Mouse (Mus musculus) heart, adult 2 months (tissue): Measurements from ENCODE around the gene Ganab. TPM values are rescaled to one million over a fixed set of nuclear protein-coding genes. Genes with fewer than 3 reads are reported as not detected.
A peak's percentile ranks its signal among the peaks of the same experiment; 100 is the strongest.
"Not testable (repeated sequence)": the region's sequence is repeated elsewhere in the genome, so short reads cannot be mapped to it uniquely, and the experiment has no call there.

Source experiments
- DNase-seq, 2 experiments: peaks; one replicate each; pipeline ENCODE4 v3.0.0; 2021
- H3K27ac ChIP-seq: fragments of 200-600 bp; 2 replicates; pipeline ENCODE4 v1.8.1; 2022
- H3K27me3 ChIP-seq: fragments of 200-500 bp; 2 replicates; pipeline ENCODE4 v1.6.1; 2012; ENCODE audit warnings: mild to moderate bottlenecking, low read length, inconsistent platforms, mixed read lengths; ENCODE audit not compliant: control insufficient read depth, insufficient read depth
- H3K36me3 ChIP-seq: fragments of 200-500 bp; 2 replicates; pipeline ENCODE4 v1.6.1; 2012; ENCODE audit warnings: low read length, inconsistent platforms; ENCODE audit not compliant: control insufficient read depth, insufficient read depth
- H3K4me1 ChIP-seq: fragments of 200-500 bp; 2 replicates; pipeline ENCODE4 v1.6.1; 2011; ENCODE audit warnings: low read length; ENCODE audit not compliant: control insufficient read depth, insufficient read depth
- H3K4me3 ChIP-seq: fragments of 200-600 bp; 2 replicates; pipeline ENCODE4 v1.8.1; 2022
- H3K79me2 ChIP-seq: fragments of 200-500 bp; replicated peaks from 2 replicates; pipeline ENCODE4 v1.6.1; 2012; ENCODE audit warnings: mild to moderate bottlenecking, inconsistent platforms, low read length, moderate library complexity, mixed read lengths; ENCODE audit not compliant: control insufficient read depth, insufficient read depth
- H3K9ac ChIP-seq: fragments of 200-500 bp; 2 replicates; pipeline ENCODE4 v1.6.1; 2012; ENCODE audit warnings: low read depth, mild to moderate bottlenecking, control low read depth, inconsistent platforms, low read length, mixed read lengths
- CTCF ChIP-seq: fragments of 200-600 bp; IDR thresholded peaks from 2 replicates; pipeline ENCODE4 v1.8.1; 2022; ENCODE audit warnings: antibody characterized with exemption, mild to moderate bottlenecking, moderate library complexity
- EP300 ChIP-seq: fragments of 200-500 bp; IDR thresholded peaks from 2 replicates; pipeline ENCODE4 v1.6.1; 2011; ENCODE audit warnings: low read depth, low read length, control low read depth; ENCODE audit not compliant: insufficient read depth
- POLR2A ChIP-seq: fragments of 200-500 bp; IDR thresholded peaks from 2 replicates; pipeline ENCODE4 v1.6.1; 2011; ENCODE audit warnings: mild to moderate bottlenecking, low read depth, low read length, control low read depth; ENCODE audit not compliant: insufficient read depth
- WGBS: fragments of 180-500 bp; shearing (Covaris S2); methylation state at CpG from one replicate; pipeline ENCODE4 v1.1.7; 2018; 5-methylcytosine and 5-hydroxymethylcytosine counted together
- intact Hi-C: fragments of 180-260 bp; cut with DNase I; formaldehyde crosslinking; loops from one replicate; pipeline ENCODE4 v1.15.1; 2025
- polyA plus RNA-seq: library from polyadenylated mRNA; depleted of rRNA; stranded (reverse); fragments of >200 nt; gene quantifications from 2 replicates; pipeline ENCODE4 v1.2.3, GENCODE M21; 2012
- total RNA-seq, 2 experiments: library from RNA; stranded (reverse); gene quantifications; 2 replicates each; pipeline ENCODE4 v1.2.3; 2021

The Ganab gene
- total and polyA plus RNA-seq, 3 experiments: 50.3 to 54.5 (median 52.5) TPM

DNA sequence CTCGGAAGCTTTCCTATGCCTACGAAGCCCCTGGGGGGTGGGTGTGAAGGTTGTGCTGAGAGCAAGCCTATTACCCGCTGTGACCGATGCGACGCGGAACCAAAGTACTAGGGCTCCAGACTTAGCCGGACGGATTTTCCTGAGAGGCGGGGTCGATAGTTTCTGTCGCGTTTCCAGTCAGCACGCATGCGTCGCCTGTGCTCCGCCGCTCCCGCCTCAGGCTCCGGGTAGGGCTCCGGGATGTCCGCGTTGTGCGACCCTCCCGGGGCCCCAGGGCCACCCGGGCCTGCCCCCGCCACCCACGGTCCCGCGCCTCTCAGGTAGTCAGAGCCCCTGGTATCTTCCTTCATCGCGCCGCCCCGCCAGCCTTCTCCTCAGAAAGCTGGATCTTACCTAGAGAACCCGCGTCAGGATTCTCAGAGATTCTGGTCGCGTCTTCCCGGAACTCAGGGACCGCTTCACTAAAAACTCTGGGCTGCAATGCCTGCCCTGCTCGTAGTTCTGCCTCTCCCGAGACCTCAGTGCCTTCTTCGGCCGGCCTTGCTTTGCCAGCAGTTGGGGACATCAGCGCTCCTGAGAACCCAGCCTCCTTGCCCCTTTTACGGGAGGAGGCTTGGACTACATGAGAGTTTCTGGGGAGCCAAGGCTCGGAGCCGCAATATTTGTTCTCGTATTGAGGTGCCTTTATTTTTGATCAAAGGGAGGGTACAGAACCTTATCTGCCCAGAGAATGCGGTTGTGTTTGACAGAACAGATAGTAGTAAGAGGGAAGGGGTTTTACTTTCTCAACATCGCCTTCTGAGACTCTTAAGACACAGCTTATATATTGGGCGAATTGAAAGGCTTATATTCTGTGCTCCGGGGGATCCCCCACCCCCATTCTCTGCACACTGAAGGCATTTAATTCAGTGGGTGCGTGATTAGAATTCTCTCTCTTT, 4.8 kb upstream of the Ganab start, which contains the start of gene Ints5:
TSS of gene Ints5 (plus strand) at position 177 of the 938 bp plus-strand sequence.
- Histone ChIP-seq H3K4me3 (peak within 1 kb of the TSS; percentile 92), H3K36me3 (no peaks in the 10 kb centered on the region; the same call in 1 of the 2 replicates), H3K4me1 (no peaks in the 10 kb centered on the region; the same call in 1 of the 2 replicates), H3K27me3 (no peaks in the 10 kb centered on the region), H3K9ac (peak within 1 kb of the TSS; percentile 94), H3K27ac (peak within 1 kb of the TSS; percentile 89), H3K79me2 (no peaks in the 10 kb centered on the region)
- intact Hi-C loops: no loop called here
- 1% methylated on average over 54 of the region's 54 CpGs for WGBS
- TF ChIP-seq POLR2A (peak; percentile 86), CTCF (no peak), EP300 (peak; percentile 81)
- DNase-seq: peak; percentile 88 to 90

DNA sequence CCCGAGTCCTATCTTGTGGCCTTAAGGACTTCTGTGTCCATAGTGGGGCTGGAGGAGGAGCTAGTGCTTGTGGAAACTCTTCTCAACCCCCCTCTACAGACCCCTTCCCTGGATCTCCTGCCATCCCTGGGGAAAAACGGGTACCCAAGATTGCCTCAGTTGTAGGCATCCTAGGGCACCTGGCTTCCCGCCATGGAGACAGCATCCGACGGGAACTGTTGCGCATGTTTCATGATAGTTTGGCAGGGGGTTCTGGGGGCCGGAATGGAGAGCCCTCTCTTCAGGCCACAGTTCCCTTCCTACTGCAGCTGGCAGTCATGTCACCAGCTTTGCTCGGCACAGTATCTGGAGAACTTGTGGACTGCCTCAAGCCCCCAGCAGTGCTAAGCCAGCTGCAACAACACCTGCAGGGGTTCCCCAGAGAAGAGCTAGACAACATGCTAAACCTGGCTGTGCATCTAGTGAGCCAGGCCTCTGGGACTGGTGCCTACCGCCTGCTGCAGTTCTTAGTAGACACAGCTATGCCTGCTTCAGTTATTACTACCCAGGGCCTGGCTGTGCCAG, 2.4 kb upstream of the Ganab start:
- Histone ChIP-seq H3K4me3 (no peak overlapping the region), H3K9ac (no peak overlapping the region), H3K27me3 (no peaks in the 10 kb centered on the region), H3K79me2 (no peaks in the 10 kb centered on the region), H3K36me3 (peaks cover 5% of the 10 kb centered on the region), H3K4me1 (peaks cover 1% of the 10 kb centered on the region; the same call in 1 of the 2 replicates), H3K27ac (no peak overlapping the region)
- DNase-seq: no peak
- TF ChIP-seq EP300: no peak
- TF ChIP-seq POLR2A: no peak
- no peak for TF ChIP-seq CTCF
- 84% methylated on average over 9 of the region's 9 CpGs for WGBS
- intact Hi-C loops: loop anchor here (5.0 kb wide), 2 partner anchors 57 to 73 kb away; partner anchors contain the start of genes Hnrnpul2 and Tut1

DNA sequence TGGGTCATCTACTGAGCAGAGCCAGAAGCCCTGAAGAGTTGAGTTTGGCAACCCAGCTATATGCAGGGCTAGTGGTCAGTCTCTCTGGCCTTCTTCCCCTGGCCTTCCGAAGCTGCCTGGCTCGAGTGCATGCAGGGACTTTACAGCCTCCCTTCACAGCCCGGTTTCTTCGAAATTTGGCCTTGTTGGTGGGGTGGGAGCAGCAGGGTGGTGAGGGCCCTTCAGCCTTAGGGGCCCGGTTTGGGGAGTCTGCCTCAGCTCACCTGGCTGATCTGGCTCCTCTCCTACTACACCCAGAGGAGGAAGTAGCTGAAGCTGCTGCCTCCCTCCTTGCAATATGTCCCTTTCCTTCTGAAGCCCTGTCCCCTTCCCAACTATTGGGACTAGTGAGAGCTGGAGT, 1.6 kb upstream of the Ganab start:
- H3K79me2 ChIP-seq, H3K36me3 ChIP-seq, H3K4me1 ChIP-seq, H3K27ac ChIP-seq, DNase-seq, H3K27me3 ChIP-seq, H3K4me3 ChIP-seq, H3K9ac ChIP-seq: not testable (repeated sequence)
- 80% methylated on average over 5 of the region's 5 CpGs for WGBS
- intact Hi-C loops: loop anchor here (5.0 kb wide), 2 partner anchors 56 to 74 kb away; partner anchors contain the start of genes Hnrnpul2 and Tut1

DNA sequence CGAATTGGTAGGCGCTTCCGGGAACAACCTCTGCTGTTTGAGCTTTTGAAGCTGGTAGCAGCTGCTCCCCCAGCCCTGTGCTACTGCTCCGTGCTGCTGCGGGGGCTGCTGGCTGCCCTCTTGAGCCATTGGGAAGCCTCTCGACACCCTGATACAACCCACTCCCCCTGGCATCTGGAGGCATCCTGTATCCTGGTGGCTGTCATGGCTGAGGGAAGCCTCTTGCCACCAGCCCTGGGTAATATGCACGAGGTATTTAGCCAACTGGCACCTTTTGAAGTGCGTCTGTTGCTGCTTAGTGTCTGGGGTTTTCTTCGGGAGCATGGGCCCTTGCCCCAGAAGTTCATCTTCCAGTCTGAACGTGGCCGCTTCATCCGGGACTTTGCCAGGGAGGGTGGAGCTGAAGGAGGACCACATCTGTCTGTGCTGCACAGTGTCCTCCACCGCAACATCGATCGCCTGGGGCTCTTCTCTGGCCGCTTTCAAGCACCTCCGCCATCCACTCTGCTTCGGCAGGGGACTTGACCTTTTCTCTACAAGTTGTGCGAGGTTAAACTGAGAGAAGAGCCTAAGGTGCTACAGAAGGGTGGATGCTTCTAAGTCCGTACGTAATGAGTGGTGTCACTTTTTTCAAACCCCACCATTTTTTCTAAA, 533 bp upstream of the Ganab start:
- peak; percentile 47 to 62 for DNase-seq
- intact Hi-C loops: loop anchor here (5.0 kb wide), 2 partner anchors 55 to 75 kb away; partner anchors contain the start of genes Hnrnpul2 and Tut1
- H3K9ac ChIP-seq: peak overlapping the region; percentile 15
- not testable (repeated sequence) for H3K4me1 ChIP-seq, H3K36me3 ChIP-seq, H3K27me3 ChIP-seq, H3K79me2 ChIP-seq
- peak overlapping the region; percentile 95 for H3K27ac ChIP-seq
- TF ChIP-seq EP300: 0 out of 2 replicates have a peak, but pooled peaks have one; percentile 6
- peak overlapping the region; percentile 83 for H3K4me3 ChIP-seq
- 10% methylated on average over 21 of the region's 21 CpGs for WGBS

DNA sequence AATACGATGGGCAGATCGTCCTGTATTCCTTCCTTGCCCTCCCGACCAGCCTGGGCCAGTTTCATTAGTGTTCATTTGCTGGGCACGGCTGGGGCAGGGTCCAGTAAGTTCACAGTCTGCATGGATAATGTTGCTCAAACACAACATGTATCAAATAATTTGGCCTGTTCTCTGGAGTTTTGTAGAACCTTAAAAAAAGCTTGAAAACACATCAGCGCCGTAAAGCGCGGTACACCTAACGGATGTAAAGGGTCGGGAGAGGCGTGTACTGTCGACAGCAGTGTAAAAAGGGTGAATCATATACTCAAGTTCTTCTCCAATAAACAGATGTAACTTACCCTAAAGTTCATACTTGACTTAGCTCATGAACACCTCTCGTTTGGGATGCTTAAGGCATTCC, 705 bp downstream of the Ganab start:
- no peak for DNase-seq
- H3K79me2 ChIP-seq: no peaks in the 10 kb centered on the region
- 3% methylated on average over 13 of the region's 13 CpGs for WGBS
- peaks cover 1% of the 10 kb centered on the region; the same call in 1 of the 2 replicates for H3K4me1 ChIP-seq
- H3K36me3 ChIP-seq: peaks cover 5% of the 10 kb centered on the region
- peak overlapping the region; percentile 83 for H3K4me3 ChIP-seq
- intact Hi-C loops: loop anchor here (2.0 to 5.0 kb wide), 3 partner anchors 22 to 76 kb away; partner anchors contain the start of genes B3gat3, Hnrnpul2 and Tut1
- H3K27ac ChIP-seq: peak overlapping the region; percentile 95
- no peaks in the 10 kb centered on the region for H3K27me3 ChIP-seq
- no peak for TF ChIP-seq EP300
- no peak for TF ChIP-seq CTCF
- TF ChIP-seq POLR2A: no peak
- H3K9ac ChIP-seq: peak overlapping the region; percentile 86
